Mouse (Mus musculus) lung, adult 2 months (tissue): ENCODE data around the gene Pradc1. TPM values are rescaled to one million over a fixed set of nuclear protein-coding genes. Genes with fewer than 3 reads are reported as not detected.

ENCODE experiments used
- DNase-seq: peaks from one replicate; pipeline ENCODE4 v3.0.0; 2022
- H3K4me1 ChIP-seq: fragments of 200-500 bp; 2 replicates; pipeline ENCODE4 v1.6.1; 2011; ENCODE audit warnings: low read length; ENCODE audit not compliant: control insufficient read depth, insufficient read depth
- H3K4me3 ChIP-seq: fragments of 200-500 bp; replicated peaks from 2 replicates; pipeline ENCODE3; 2011; ENCODE audit warnings: low read depth, mild to moderate bottlenecking, control low read depth, low read length; ENCODE audit errors: extremely low read depth
- CTCF ChIP-seq: fragments of 200-500 bp; IDR thresholded peaks from 2 replicates; pipeline ENCODE4 v1.5.1; 2011; ENCODE audit warnings: mild to moderate bottlenecking, low read length, control low read depth; ENCODE audit not compliant: insufficient read depth
- POLR2A ChIP-seq: fragments of 200-500 bp; IDR thresholded peaks from 2 replicates; pipeline ENCODE4 v1.6.1; 2011; ENCODE audit warnings: low read depth, mild to moderate bottlenecking, control low read depth, low read length, borderline replicate concordance; ENCODE audit errors: extremely low read depth
- WGBS: fragments of 180-500 bp; shearing (Covaris S2); methylation state at CpG from one replicate; pipeline ENCODE4 v1.1.7; 2018; 5-methylcytosine and 5-hydroxymethylcytosine counted together
- polyA plus RNA-seq: library from polyadenylated mRNA; depleted of rRNA; stranded (reverse); fragments of >200 nt; gene quantifications from 2 replicates; pipeline ENCODE4 v1.2.3, GENCODE M21; 2012

Pradc1 gene
- polyA plus RNA-seq, 1 experiment: 28.9 TPM

DNA sequence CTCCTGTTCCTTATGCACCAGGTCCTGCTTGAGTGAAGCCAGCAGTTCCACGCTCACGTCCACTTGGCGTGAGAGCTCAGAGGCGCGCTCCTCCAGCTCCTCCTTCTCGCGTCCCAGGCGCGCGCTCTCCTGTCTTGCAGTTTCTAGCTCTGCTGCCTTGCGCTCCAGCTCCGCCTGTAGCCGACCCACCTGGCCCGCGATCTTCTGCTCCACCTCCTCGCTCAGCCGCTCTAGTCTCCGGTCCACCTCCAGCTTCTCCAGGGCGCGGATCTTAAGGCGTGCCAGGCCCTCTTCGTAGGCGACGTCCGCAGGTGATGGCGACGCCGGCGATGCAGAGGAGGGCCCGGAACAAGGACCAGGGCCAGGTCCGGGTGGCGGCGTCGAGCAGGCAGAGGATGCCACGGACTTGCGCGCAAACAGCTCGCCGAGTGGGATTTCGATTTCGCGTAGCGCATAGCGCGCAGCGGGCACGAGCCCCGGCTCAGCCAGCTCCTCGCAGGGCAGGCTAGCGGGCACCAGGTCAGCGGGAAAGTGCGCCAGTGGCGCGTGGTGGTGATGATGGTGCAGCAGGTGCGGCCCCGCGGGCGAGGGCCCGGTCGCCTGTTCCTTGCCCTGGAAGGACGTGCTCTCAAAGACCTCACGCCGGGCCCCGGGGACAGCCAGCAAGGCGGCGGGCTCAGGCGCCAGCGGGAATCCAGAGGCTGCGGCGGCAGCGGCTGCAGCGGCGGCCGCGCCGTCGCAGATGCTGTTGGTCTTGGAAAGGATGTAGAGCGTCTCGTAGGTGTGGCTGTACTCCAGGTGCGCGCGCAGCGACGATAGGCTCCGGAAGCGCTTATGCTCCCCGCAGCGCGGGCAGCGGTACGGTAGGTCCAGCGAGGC is 32.3 kb upstream of the Pradc1 start:
- Histone ChIP-seq H3K4me3 (no peak overlapping the region), H3K4me1 (no peaks in the 10 kb centered on the region)
- no peak for DNase-seq
- TF ChIP-seq CTCF (no peak), POLR2A (no peak)
- WGBS: 5% methylated on average over 92 of the region's 92 CpGs

- TF ChIP-seq CTCF (no peak), POLR2A (no peak)
- DNase-seq: no peak
- H3K4me1 ChIP-seq: no peaks in the 10 kb centered on the region
- WGBS: 57% methylated on average over 16 of the region's 16 CpGs
- no peak overlapping the region for H3K4me3 ChIP-seq
These were observed 28.9 kb upstream of the Pradc1 start for GRCm38 (mm10) chr6:85480685-85481084.

GRCm38 (mm10) chr6:85479979-85480378 is 28.2 kb upstream of the Pradc1 start:
- DNase-seq: no peak
- no peaks in the 10 kb centered on the region for H3K4me1 ChIP-seq
- TF ChIP-seq POLR2A (no peak), CTCF (no peak)
- H3K4me3 ChIP-seq: no peak overlapping the region
- WGBS: 81% methylated on average over 5 of the region's 5 CpGs

DNA sequence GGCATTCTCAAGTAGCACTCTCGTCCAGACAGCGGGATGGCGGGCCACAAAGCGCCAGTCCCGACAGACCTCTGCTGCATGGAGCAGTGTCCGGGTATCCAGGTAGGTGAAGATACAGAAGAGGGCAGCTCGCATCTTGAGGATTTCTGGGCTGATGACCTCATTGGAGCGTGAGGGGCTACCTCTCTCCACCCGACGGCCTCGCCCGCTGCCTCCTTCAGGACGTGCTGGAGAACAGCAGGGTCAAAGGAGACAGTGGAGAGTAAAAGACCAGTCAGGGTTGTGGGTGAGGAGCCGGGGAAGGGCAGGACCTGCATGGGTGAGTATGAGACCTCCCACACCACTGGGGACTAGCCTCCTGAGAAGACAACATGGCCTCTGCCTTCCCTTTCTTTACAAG is 26.6 kb upstream of the Pradc1 start:
- Histone ChIP-seq H3K4me3 (no peak overlapping the region), H3K4me1 (no peaks in the 10 kb centered on the region)
- no peak for TF ChIP-seq CTCF
- no peak for TF ChIP-seq POLR2A
- 31% methylated on average over 14 of the region's 14 CpGs for WGBS
- DNase-seq: no peak

DNA sequence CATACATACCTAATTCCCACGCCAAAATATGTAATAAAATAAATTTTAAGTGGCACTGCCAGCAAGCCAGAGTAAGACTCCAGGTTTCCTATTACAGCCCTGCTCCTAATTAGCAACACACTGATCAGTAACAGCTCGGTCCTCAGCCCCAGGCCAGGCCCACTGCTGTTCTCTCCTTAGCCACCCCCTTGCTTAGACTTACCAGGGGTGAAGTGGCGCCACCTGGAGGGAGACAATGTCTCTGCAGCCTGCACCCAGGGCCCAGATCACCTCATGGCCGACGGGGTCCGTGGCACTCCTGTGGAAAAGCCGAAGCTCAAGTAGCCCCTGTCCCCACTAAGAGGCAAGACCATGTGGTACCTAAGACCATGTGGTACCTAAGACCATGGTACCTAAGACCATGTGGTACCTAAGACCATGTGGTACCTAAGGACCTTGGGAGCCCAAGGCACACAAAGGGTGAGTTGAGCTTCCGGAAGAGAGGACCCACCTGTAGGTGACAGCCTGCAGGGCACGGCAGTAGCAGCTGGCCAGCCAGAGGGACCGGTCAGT is 25.7 kb upstream of the Pradc1 start:
- peak; percentile 41 for TF ChIP-seq CTCF
- TF ChIP-seq POLR2A: no peak
- Histone ChIP-seq H3K4me1 (no peaks in the 10 kb centered on the region), H3K4me3 (no peak overlapping the region)
- peak; percentile 17 for DNase-seq
- 31% methylated on average over 10 of the region's 10 CpGs for WGBS

- DNase-seq: no peak
- no peak overlapping the region for H3K4me3 ChIP-seq
- TF ChIP-seq POLR2A (no peak), CTCF (no peak)
- whole genome bisulfite sequencing: 81% methylated on average over 3 of the region's 3 CpGs
- H3K4me1 ChIP-seq: no peaks in the 10 kb centered on the region
These were observed 23.8 kb upstream of the Pradc1 start for GRCm38 (mm10) chr6:85475581-85475980.

DNA sequence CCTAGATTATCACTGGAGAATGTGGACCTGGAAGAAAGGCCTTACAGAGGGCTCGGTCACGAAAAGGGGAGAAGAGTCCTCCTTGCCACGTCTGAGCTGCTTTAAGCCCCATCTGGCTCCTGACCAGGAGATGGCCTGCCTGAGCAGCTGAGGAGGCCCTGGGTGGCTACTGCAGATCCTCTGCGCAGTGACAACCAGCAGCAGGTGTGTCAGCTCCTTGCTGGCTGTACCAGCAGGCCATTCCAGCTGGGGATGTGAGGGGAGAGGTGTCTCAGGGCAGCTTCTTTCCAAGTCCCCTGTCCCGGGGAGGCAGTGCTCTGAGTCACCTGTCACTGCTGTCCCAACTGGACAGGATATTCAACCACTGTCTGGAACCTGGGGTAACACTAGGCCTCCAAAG is 20.8 kb upstream of the Pradc1 start:
- DNase-seq: no peak
- 59% methylated on average over 5 of the region's 5 CpGs for WGBS
- H3K4me3 ChIP-seq: no peak overlapping the region
- no peaks in the 10 kb centered on the region for H3K4me1 ChIP-seq
- TF ChIP-seq CTCF (no peak), POLR2A (no peak)

- H3K4me3 ChIP-seq: no peak overlapping the region
- no peaks in the 10 kb centered on the region for H3K4me1 ChIP-seq
- WGBS: 65% methylated on average over 8 of the region's 8 CpGs
- no peak for TF ChIP-seq CTCF
- TF ChIP-seq POLR2A: no peak
- DNase-seq: no peak
These were observed 20.2 kb upstream of the Pradc1 start for GRCm38 (mm10) chr6:85471962-85472361.

DNA sequence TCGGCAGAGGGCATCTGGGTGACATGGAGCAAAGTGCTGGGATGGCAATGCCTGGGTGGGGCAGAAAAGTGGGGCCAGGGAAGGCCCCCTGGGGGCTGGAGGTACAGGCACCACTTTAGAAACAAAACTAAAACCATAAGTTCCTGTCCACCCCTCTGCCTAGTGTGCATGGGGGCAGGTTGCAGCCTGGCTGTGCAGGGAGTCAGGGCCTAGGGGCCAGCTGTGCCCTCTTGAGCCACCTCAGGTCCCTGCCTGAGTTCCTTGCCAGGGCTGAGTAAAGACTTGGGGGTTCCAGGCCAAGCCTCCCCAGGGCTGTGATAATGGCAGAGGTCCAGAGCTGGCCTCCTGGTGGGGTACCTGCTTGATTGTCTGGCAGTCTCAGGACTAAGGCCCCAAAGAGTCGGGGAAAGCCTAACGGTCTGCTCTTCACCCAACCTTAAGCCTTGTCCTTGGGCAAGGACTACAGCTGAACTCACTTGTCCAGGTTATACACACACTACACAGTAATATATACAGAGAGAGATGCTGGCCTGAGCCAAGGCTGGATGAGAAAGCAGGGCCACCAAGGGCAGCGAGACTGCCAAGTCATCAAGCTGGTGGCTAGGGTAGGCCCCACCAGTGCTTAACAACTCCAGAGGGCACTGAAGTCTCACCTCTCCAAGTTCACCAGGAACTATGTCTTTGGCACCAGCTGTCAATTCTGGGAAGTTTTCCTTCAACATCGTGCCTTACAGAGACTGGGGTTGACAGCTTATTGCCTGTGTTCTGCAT is 18.1 kb upstream of the Pradc1 start:
- DNase-seq: no peak
- no peaks in the 10 kb centered on the region for H3K4me1 ChIP-seq
- 67% methylated on average over 5 of the region's 5 CpGs for WGBS
- TF ChIP-seq CTCF: no peak
- no peak for TF ChIP-seq POLR2A
- H3K4me3 ChIP-seq: no peak overlapping the region
